Mouse (Mus musculus) left cerebral cortex, adult 11 months (tissue): ENCODE measurements at regions not wholly inside any gene's neighbourhood (a gene's known extent, or its start where the extent isn't known, plus 50 kb on each side); places are given as distances from the start of the nearest gene placed in this dataset.
"Not testable (repeated sequence)": the region's sequence is repeated elsewhere in the genome, so short reads cannot be mapped to it uniquely, and the experiment has no call there.

Experiments
- DNase-seq: peaks from one replicate; pipeline ENCODE4 v3.0.0; 2022; ENCODE audit warnings: low spot score

- not testable (repeated sequence) for DNase-seq
Observed at GRCm38 (mm10) chr4:8462414-8462813, 223.6 kb upstream of the Car8 start.

GRCm38 (mm10) chr4:8454346-8454745 is 215.5 kb upstream of the Car8 start:
- no peak for DNase-seq

- no peak for DNase-seq
Observed at GRCm38 (mm10) chr4:8432393-8432792, 193.6 kb upstream of the Car8 start.

GRCm38 (mm10) chr4:8431032-8431332 is 192.1 kb upstream of the Car8 start:
- DNase-seq: no peak

GRCm38 (mm10) chr4:8430269-8431031 is 191.6 kb upstream of the Car8 start:
- no peak for DNase-seq

- no peak for DNase-seq
Observed at GRCm38 (mm10) chr4:8429771-8430170, 190.9 kb upstream of the Car8 start.

- no peak for DNase-seq
Observed at GRCm38 (mm10) chr4:8428629-8429523, 190.0 kb upstream of the Car8 start.

GRCm38 (mm10) chr4:8427812-8428211 is 189.0 kb upstream of the Car8 start:
- DNase-seq: no peak

GRCm38 (mm10) chr4:8423392-8424045 is 184.7 kb upstream of the Car8 start:
- DNase-seq: no peak

- DNase-seq: no peak
Observed at GRCm38 (mm10) chr4:8421285-8421684, 182.4 kb upstream of the Car8 start.

GRCm38 (mm10) chr4:8418374-8419031 is 179.7 kb upstream of the Car8 start:
- no peak for DNase-seq

GRCm38 (mm10) chr4:8417821-8418220 is 179.0 kb upstream of the Car8 start:
- no peak for DNase-seq

GRCm38 (mm10) chr4:8413307-8413706 is 174.5 kb upstream of the Car8 start:
- DNase-seq: no peak

GRCm38 (mm10) chr4:8400069-8400468 is 161.2 kb upstream of the Car8 start:
- no peak for DNase-seq

- DNase-seq: no peak
Observed at GRCm38 (mm10) chr4:8399430-8399829, 160.6 kb upstream of the Car8 start.

GRCm38 (mm10) chr4:8398969-8399368 is 160.1 kb upstream of the Car8 start:
- no peak for DNase-seq

- no peak for DNase-seq
Observed at GRCm38 (mm10) chr4:8383162-8383561, 144.3 kb upstream of the Car8 start.

- no peak for DNase-seq
Observed at GRCm38 (mm10) chr4:8382125-8382417, 143.2 kb upstream of the Car8 start.

- DNase-seq: no peak
Observed at GRCm38 (mm10) chr4:8381408-8382124, 142.7 kb upstream of the Car8 start.

GRCm38 (mm10) chr4:8380711-8381338 is 142.0 kb upstream of the Car8 start:
- peak; percentile 77 for DNase-seq

- DNase-seq: no peak
Observed at GRCm38 (mm10) chr4:8374737-8375489, 136.1 kb upstream of the Car8 start.
